Mouse (Mus musculus) midbrain, embryonic 11.5 days (tissue): Measurements from ENCODE around the gene Fam163a. TPM values are rescaled to one million over a fixed set of nuclear protein-coding genes. Genes with fewer than 3 reads are reported as not detected.

Experiments
- ATAC-seq: fragments of 200-750 bp; cut with Nextera tagmentation; 2 replicates; pipeline ENCODE4 v1.8.0; 2017; ENCODE audit warnings: moderate TSS enrichment, moderate library complexity; ENCODE audit not compliant: low FRiP score
- DNase-seq: peaks from one replicate; pipeline ENCODE4 v3.0.0; 2015; ENCODE audit warnings: low spot score; ENCODE audit errors: missing footprints
- H3K27ac ChIP-seq: fragments of 300-500 bp; sonication (generic); 2 replicates; pipeline ENCODE4 v1.5.1; 2014; ENCODE audit warnings: low read depth, low read length
- H3K27me3 ChIP-seq: fragments of 300-500 bp; sonication (generic); 2 replicates; pipeline ENCODE4 v1.6.1; 2014; ENCODE audit warnings: mild to moderate bottlenecking, low read length, moderate library complexity, mixed read lengths; ENCODE audit not compliant: control insufficient read depth, insufficient read depth
- H3K36me3 ChIP-seq: fragments of 300-500 bp; sonication (generic); 2 replicates; pipeline ENCODE4 v1.6.1; 2014; ENCODE audit warnings: mild to moderate bottlenecking, low read length, moderate library complexity, mixed read lengths; ENCODE audit not compliant: control insufficient read depth, insufficient read depth
- H3K4me1 ChIP-seq: fragments of 300-500 bp; sonication (generic); 2 replicates; pipeline ENCODE4 v1.6.1; 2014; ENCODE audit warnings: low read length; ENCODE audit not compliant: control insufficient read depth, insufficient read depth
- H3K4me2 ChIP-seq: fragments of 300-500 bp; sonication (generic); 2 replicates; pipeline ENCODE4 v1.6.1; 2014; ENCODE audit warnings: mild to moderate bottlenecking, moderate library complexity
- H3K4me3 ChIP-seq: fragments of 300-500 bp; sonication (generic); 2 replicates; pipeline ENCODE4 v1.5.1; 2014; ENCODE audit warnings: low read depth, low read length
- H3K9ac ChIP-seq: fragments of 300-500 bp; sonication (generic); 2 replicates; pipeline ENCODE4 v1.6.1; 2014; ENCODE audit warnings: low read length
- H3K9me3 ChIP-seq: fragments of 300-500 bp; sonication (generic); 2 replicates; pipeline ENCODE4 v1.6.1; 2016; ENCODE audit warnings: low read length; ENCODE audit not compliant: control insufficient read depth
- WGBS: fragments of 180-500 bp; shearing (Covaris S2); extraction: QIAGEN DNeasy Blood & Tissue Kit; methylation state at CpG from one replicate; pipeline ENCODE4 v1.1.7; 2014; 5-methylcytosine and 5-hydroxymethylcytosine counted together
- polyA plus RNA-seq: library from polyadenylated mRNA; unstranded; fragments of >200 nt; fragmentation: Nextera tagmentation; extraction: Ambion mirVana; gene quantifications from 2 replicates; pipeline ENCODE4 v1.2.1, GENCODE M21; 2014

Fam163a gene
- polyA plus RNA-seq, 1 experiment from 2014 or later: 6.8 TPM

DNA sequence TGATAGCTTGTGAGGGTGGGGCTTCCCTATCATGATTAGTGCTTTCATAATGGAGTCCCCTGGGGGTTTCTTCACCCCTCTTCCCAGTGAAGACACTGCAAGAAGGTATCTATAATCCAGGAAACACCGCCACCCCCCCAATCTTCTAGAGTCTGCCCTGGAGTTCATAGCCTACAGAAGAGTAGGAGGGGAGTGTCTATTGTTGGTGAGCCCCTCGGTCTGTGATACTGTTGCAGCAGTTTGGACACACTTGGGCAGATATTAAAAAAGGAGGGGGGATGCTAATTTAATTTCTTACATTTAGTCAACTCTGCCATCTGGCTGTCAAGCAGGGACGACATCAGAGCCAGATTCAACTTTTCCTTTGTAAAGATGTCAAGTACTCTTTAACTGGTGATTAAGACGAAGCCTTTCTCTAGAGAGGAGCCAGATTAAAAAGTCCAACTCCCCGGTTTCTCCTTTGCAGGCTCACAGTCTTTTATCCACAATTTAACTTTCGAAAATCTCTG lies 7.0 kb upstream of the Fam163a start:
- Histone ChIP-seq H3K4me2 (no peak overlapping the region), H3K27me3 (no peaks in the 10 kb centered on the region), H3K36me3 (no peaks in the 10 kb centered on the region), H3K9ac (no peak overlapping the region), H3K4me3 (no peak overlapping the region), H3K4me1 (peaks cover 2% of the 10 kb centered on the region; the same call in 1 of the 2 replicates), H3K27ac (no peak overlapping the region), H3K9me3 (no peaks in the 10 kb centered on the region)
- ATAC-seq (peak; percentile 57; the same call in 1 of the 2 replicates), DNase-seq (no peak)
- WGBS: 25% methylated on average over 6 of the region's 6 CpGs

DNA sequence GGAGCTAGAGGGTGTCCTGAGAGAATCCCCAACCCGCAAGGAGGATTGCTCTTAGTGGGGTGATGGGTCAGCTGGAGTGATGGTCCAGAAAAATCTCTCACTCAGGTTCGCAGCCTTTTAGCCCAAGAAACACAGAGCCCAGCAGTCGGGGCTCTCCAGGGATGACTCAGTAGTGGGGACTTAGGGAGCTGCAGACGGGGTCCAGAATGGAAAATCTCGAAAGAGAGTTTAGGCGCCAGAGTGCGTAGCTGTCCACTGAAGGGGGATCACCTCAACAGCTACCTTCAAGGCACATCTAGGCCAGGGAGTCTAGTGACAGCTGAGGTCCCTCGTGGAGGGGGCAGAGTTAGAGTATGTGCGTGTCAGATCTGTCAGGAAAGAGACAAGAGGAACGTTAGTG lies 338 bp upstream of the Fam163a start:
- no peak overlapping the region for H3K27ac ChIP-seq
- peak; percentile 92 for DNase-seq
- H3K4me3 ChIP-seq: peak overlapping the region; percentile 48
- peak; percentile 6; the same call in 1 of the 2 replicates for ATAC-seq
- peak overlapping the region; percentile 86 for H3K4me2 ChIP-seq
- H3K9ac ChIP-seq: peak overlapping the region; percentile 71
- H3K4me1 ChIP-seq: peaks cover 18% of the 10 kb centered on the region
- no peaks in the 10 kb centered on the region for H3K9me3 ChIP-seq
- no peaks in the 10 kb centered on the region; the same call in 1 of the 2 replicates for H3K36me3 ChIP-seq
- WGBS: 15% methylated on average over 10 of the region's 10 CpGs
- H3K27me3 ChIP-seq: peaks cover 32% of the 10 kb centered on the region

- peak; percentile 93 for DNase-seq
Observed at GRCm38 (mm10) chr1:156203961-156204655, 718 bp downstream of the Fam163a start.

GRCm38 (mm10) chr1:156202661-156203060 lies 2.2 kb downstream of the Fam163a start:
- Histone ChIP-seq H3K9me3 (no peaks in the 10 kb centered on the region), H3K4me2 (no peak overlapping the region), H3K27ac (no peak overlapping the region), H3K9ac (no peak overlapping the region), H3K27me3 (peaks cover 32% of the 10 kb centered on the region), H3K4me1 (peaks cover 18% of the 10 kb centered on the region), H3K4me3 (no peak overlapping the region), H3K36me3 (no peaks in the 10 kb centered on the region; the same call in 1 of the 2 replicates)
- peak; percentile 40; the same call in 1 of the 2 replicates for ATAC-seq
- WGBS: 18% methylated on average over 3 of the region's 3 CpGs
- peak; percentile 90 for DNase-seq

More at GRCm38 (mm10) chr1:156203961-156204655, 718 bp downstream of the Fam163a start:
- H3K36me3 ChIP-seq: no peaks in the 10 kb centered on the region; the same call in 1 of the 2 replicates
- H3K4me1 ChIP-seq: peaks cover 18% of the 10 kb centered on the region
- H3K4me2 ChIP-seq: peak overlapping the region; percentile 86
- H3K4me3 ChIP-seq: peak overlapping the region; percentile 48
- ATAC-seq: peak; percentile 49; the same call in 1 of the 2 replicates
- no peaks in the 10 kb centered on the region for H3K9me3 ChIP-seq
- H3K9ac ChIP-seq: peak overlapping the region; percentile 71
- no peak overlapping the region for H3K27ac ChIP-seq
- WGBS: 3% methylated on average over 18 of the region's 18 CpGs
- peaks cover 32% of the 10 kb centered on the region for H3K27me3 ChIP-seq

DNA sequence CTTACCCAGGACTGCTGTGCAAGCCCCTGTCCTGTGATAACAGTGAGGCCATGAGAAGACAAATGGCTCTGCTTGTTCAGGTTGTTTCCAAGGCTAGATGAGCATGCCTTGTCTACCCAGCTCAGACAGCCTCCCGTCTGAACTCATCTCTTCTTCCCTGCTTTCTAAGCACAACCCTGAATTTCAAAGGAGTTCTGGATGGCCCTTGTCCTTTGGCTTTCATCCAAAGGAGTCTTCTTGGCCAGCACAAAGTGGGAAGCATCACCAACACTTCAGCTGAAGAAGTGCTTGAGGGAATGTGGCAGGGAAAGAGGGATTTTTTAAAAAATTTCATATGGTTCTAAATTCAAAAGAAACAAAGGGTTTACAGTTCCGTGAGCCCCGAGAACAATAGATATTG lies 3.8 kb downstream of the Fam163a start:
- no peak overlapping the region for H3K4me3 ChIP-seq
- H3K36me3 ChIP-seq: no peaks in the 10 kb centered on the region; the same call in 1 of the 2 replicates
- no peak overlapping the region for H3K4me2 ChIP-seq
- 86% methylated on average over 3 of the region's 3 CpGs for WGBS
- no peak overlapping the region for H3K27ac ChIP-seq
- peaks cover 18% of the 10 kb centered on the region for H3K4me1 ChIP-seq
- peaks cover 27% of the 10 kb centered on the region for H3K27me3 ChIP-seq
- H3K9ac ChIP-seq: no peak overlapping the region
- DNase-seq (no peak), ATAC-seq (no peak)
- H3K9me3 ChIP-seq: no peaks in the 10 kb centered on the region

- H3K4me2 ChIP-seq: no peak overlapping the region
- H3K9me3 ChIP-seq: no peaks in the 10 kb centered on the region
- H3K4me1 ChIP-seq: peaks cover 6% of the 10 kb centered on the region
- no peaks in the 10 kb centered on the region for H3K27me3 ChIP-seq
- H3K27ac ChIP-seq: no peak overlapping the region
- no peaks in the 10 kb centered on the region; the same call in 1 of the 2 replicates for H3K36me3 ChIP-seq
- WGBS: 85% methylated on average over 4 of the region's 4 CpGs
- DNase-seq: no peak
- ATAC-seq: no peak
- H3K4me3 ChIP-seq: no peak overlapping the region
- H3K9ac ChIP-seq: no peak overlapping the region
Observed at GRCm38 (mm10) chr1:156197588-156197987, 7.2 kb downstream of the Fam163a start.

- H3K27me3 ChIP-seq: no peaks in the 10 kb centered on the region
- no peak overlapping the region for H3K4me3 ChIP-seq
- ATAC-seq (peak; percentile 72), DNase-seq (no peak)
- no peak overlapping the region for H3K4me2 ChIP-seq
- H3K27ac ChIP-seq: peak overlapping the region; percentile 45
- 52% methylated on average over 7 of the region's 7 CpGs for WGBS
- H3K9ac ChIP-seq: no peak overlapping the region
- no peaks in the 10 kb centered on the region for H3K9me3 ChIP-seq
- H3K4me1 ChIP-seq: peaks cover 10% of the 10 kb centered on the region
- no peaks in the 10 kb centered on the region for H3K36me3 ChIP-seq
Observed at GRCm38 (mm10) chr1:156193292-156193691, 11.5 kb downstream of the Fam163a start.

DNA sequence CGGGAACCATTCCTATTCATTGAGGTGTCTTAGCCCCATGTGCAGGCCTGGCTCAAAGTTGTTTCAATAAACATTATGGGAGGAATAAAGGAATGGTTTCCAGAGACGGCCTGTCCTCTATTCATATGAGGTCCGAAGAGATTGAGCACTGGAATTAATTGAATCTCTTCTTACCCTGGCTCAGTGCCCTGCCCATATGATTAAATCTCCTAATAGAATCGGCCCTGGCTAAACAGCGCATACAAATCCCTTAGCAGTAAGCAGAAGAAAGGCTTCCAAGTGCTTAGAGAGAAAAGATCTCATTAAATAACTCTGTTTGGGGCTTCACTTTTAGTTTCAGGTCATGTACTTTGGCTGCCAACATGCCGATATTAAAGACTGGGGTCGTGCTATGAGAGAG lies 12.0 kb downstream of the Fam163a start:
- ATAC-seq (peak; percentile 66), DNase-seq (no peak)
- H3K36me3 ChIP-seq: no peaks in the 10 kb centered on the region
- WGBS: 29% methylated on average over 7 of the region's 7 CpGs
- H3K27me3 ChIP-seq: no peaks in the 10 kb centered on the region
- no peak overlapping the region; the same call in 1 of the 2 replicates for H3K27ac ChIP-seq
- no peak overlapping the region for H3K4me3 ChIP-seq
- no peak overlapping the region; the same call in 1 of the 2 replicates for H3K4me2 ChIP-seq
- no peak overlapping the region for H3K9ac ChIP-seq
- H3K9me3 ChIP-seq: no peaks in the 10 kb centered on the region
- peaks cover 10% of the 10 kb centered on the region for H3K4me1 ChIP-seq

DNA sequence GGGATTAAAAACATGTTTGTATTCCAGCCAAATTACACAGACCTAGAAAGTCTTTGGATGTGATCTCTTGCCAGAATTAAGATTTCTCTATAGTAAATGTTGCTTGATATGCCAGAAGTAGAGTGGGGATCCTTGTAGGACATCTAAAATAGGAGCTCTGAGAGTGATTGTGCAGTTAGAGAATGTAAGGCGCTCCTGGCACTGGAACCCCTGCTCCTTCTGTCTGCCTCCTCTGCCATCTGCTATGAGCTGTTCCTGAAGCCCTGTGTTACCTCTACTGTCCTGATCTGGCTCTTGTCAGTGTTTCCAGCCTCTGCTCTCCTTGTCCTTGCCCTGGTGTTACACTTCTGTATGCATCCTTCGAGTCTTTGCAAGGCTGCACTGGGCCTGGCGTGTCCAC lies 18.2 kb downstream of the Fam163a start:
- Histone ChIP-seq H3K4me2 (no peak overlapping the region), H3K27ac (no peak overlapping the region), H3K36me3 (no peaks in the 10 kb centered on the region), H3K4me1 (peaks cover 31% of the 10 kb centered on the region), H3K4me3 (no peak overlapping the region), H3K9me3 (no peaks in the 10 kb centered on the region), H3K27me3 (no peaks in the 10 kb centered on the region), H3K9ac (no peak overlapping the region)
- ATAC-seq (no peak), DNase-seq (no peak)
- WGBS: 91% methylated on average over 3 of the region's 3 CpGs
